Mouse (Mus musculus) thymus, postnatal 25 days (tissue): ENCODE results near the gene Gm49661.
A peak's percentile ranks its signal among the peaks of the same experiment; 100 is the strongest.

ENCODE experiments used
- DNase-seq: peaks from one replicate; pipeline ENCODE4 v3.0.0; 2022

Gene Gm49661

DNA sequence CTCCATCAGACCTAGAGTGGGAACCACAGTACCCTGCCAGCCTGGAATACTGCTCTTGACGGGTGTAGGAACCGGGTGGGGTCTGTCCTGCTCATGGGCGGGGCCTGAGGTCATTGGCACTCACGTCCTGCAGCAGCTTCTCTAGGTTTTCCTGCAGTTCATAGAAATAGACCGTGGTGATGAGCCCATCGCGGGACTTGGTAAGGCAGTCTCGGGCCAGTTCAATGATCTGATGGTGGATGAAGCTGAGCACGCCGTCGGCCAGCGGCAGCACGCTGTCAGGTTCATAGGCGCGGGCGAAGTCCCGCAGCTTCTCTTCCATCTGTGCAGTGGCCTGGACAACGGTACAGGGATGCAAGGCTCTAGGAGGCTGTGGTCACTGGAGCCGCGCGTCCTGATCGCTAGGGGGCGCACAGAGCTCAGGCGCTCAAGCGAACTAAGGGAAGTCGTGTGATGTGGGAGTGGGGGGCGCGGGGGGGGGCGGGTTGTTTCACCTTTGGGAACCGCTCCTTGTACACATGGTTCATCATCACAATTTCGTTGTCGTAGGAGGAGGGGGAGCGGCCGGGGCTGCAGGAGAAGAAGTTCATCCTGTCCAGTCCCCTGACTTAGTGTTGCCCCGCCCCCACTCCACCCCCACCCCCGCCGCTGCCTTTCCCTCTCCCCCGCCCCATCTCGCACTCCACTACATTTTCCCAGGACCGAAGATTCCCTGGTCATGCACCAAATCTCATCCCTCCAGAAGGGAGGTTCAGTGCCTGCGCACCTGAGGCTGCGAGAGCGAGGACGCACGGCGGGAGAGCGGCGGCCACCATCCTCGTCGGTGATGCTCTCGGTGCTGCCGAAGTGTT lies 40.6 kb downstream of the Gm49661 start:
- peak; percentile 59 for DNase-seq

DNA sequence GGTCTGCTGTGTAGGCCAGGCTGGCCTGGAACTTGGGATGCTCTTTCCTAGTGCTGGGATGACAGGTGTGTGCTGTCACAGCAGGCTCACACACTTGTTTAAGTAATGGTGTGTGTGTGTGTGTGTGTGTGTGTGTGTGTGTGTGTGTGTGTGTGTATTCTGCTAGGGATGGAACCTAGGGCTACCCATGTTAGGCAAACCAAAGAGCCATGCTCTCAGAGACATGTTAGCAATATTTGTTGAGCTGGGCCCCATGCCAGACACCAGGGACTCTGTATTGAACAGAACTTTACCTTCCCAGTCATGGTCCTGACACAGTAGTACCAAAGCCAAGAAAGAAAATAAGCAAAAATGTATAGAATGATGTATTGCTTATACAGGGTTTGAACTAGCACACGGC lies 41.7 kb downstream of the Gm49661 start:
- no peak for DNase-seq

DNA sequence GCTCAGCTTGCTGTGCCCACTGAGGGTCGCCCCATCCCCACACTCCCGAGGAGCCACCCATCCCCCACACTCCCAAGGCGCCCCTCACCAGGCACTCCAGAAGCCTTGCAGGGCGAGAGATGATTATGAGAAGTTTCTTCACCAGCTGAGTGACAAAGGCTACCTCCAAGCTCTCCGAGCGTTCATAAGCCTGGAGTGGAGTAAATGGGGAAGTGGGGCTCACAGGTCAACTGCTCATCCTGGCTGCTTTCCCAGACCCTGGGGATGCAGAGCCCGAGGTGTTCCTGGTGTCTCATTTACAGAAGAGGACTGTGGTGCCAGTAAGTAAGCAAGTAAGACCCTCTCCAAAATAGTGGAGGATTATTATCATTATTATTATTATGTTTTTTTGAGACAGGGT lies 43.7 kb downstream of the Gm49661 start:
- DNase-seq: no peak

DNA sequence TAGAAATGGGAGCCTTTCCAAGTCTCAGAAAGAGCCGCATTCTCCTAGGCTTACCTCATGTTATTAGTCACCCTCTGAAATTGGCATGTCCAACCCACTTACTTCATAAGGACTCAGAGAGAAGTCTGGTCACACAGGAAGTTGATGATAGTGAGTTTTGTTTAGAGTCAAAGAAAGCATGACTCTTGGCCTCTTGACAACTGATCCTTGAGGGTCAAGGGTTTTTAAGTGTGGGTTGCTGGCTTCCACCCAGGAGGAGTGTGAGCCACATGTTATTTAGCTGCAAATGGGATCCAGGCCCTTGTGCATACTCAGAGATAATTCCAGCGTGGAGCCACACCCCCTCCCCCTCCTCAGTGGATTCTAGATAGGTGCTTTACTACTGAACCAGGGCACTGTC lies 47.6 kb downstream of the Gm49661 start:
- DNase-seq: no peak

DNA sequence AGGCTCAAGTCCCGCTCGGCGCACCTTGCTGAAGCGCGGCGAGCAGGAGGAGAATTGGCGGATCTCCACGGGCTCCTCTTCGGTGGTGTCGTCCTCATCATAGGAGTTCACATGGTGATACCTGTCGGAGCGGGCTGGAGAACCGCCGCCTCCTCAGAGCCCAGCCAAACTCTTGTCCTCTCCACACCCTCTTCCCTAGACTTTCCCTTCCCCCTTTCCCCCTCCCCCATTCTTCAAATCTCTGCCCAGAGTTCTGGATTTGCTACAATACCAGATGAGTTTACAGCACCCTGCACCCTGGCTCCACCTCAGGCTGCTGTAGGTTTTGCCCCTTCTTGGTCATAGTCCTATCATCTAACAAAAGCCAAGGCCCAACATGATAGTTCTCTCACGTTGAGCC lies 50.6 kb downstream of the Gm49661 start:
- DNase-seq: no peak

DNA sequence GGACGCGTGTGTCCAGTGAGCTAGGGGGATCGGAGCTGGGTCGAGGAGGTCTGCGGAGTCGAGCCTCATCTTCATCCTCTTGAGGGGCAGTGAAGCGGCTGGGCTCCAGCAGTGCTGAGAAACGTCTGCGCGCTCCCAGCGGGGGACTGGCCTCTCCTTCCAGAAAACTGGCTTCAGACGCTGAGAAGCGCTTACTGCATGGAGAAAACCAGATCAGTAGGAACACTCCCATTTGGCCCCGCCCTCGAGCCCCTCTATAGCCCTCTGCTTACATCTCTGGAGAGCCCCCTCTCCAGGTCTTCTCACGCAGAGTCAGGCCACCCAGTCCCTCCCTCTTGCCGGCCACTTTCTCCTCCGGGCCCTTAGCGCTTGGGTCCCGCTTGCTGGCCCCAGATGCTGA lies 51.5 kb downstream of the Gm49661 start:
- DNase-seq: no peak
